Mouse (Mus musculus): Measurements from ENCODE around the gene Phf14.

GRCm38 (mm10) chr6:12122759-12123158, 215.2 kb downstream of the Phf14 start:
- TF ChIP-seq EP300 (IDR thresholded peaks at IDR 0.05; ENCODE audit: insufficient read depth, low read depth, low read length) = no peak
- TF ChIP-seq CTCF (IDR thresholded peaks at IDR 0.05; ENCODE audit: low read depth, low read length) = no peak
